Mouse (Mus musculus) stomach, postnatal 0 days (tissue): ENCODE measurements around the gene Palld.

Experiments used
- CTCF ChIP-seq: IDR thresholded peaks from 2 replicates; pipeline ENCODE4 v1.5.1; 2016; ENCODE audit warnings: antibody characterized with exemption, low read depth, mild to moderate bottlenecking, moderate library complexity
- EP300 ChIP-seq: optimal IDR thresholded peaks from 2 replicates; pipeline ENCODE3; 2016; ENCODE audit warnings: antibody characterized with exemption

- no peak for TF ChIP-seq CTCF
- TF ChIP-seq EP300: peak; percentile 56
These were observed 295.6 kb downstream of the Palld start for GRCm38 (mm10) chr8:61606795-61607462.
